Comparison of ENCODE assay signal across 9 mouse cellular contexts in genomic region chr11:96827917-96828316, GRCm38 (mm10). TPM values are rescaled to one million over a fixed set of nuclear protein-coding genes. Genes with fewer than 3 reads are reported as not detected.
DNase-seq lines count a peak whose midpoint lies in the region; ATAC-seq and TF ChIP-seq lines count a peak whose summit lies in the region.
"Had no signal": no experiment of that assay in that cellular context is flagged by ENCODE, and none has a peak within 500 bp of the region (broad histone marks: within the 10 kb centered on the region; RNA-seq: fewer than 3 reads in every experiment).

No protein-coding gene starts in this region.

- TF ChIP-seq EP300 in liver, postnatal 0 days (IDR thresholded peaks at IDR 0.05; ENCODE audit: low read depth): no peak

- no peaks in the 10 kb centered on the region for H3K27me3 ChIP-seq in kidney, embryonic 14.5 days (ENCODE audit: control insufficient read depth, insufficient read depth, low read length)
- no peaks in the 10 kb centered on the region for H3K27me3 ChIP-seq in heart, embryonic 15.5 days
- H3K27me3 ChIP-seq in liver, postnatal 0 days (ENCODE audit: insufficient read depth, low read length): no peaks in the 10 kb centered on the region
- H3K27me3 ChIP-seq: Patski had no signal

- WGBS in kidney, embryonic 14.5 days: 62% methylated on average over 9 of the region's 9 CpGs
- WGBS in heart, embryonic 15.5 days: 35% methylated on average over 9 of the region's 9 CpGs
- 80% methylated on average over 9 of the region's 9 CpGs for WGBS in liver, postnatal 0 days (ENCODE audit: insufficient replicate concordance)

- H3K4me1 ChIP-seq in kidney, embryonic 14.5 days (ENCODE audit: control insufficient read depth, insufficient read depth, low read length): peaks cover 57% of the 10 kb centered on the region
- peaks cover 63% of the 10 kb centered on the region for H3K4me1 ChIP-seq in heart, embryonic 15.5 days (replicated peaks)
- H3K4me1 ChIP-seq in liver, postnatal 0 days (ENCODE audit: insufficient read depth): peaks cover 59% of the 10 kb centered on the region

- peak overlapping the region; percentile 40; the same call in 1 of the 2 replicates for H3K9ac ChIP-seq in kidney, embryonic 14.5 days (ENCODE audit: low read depth, low read length)
- H3K9ac ChIP-seq in heart, embryonic 15.5 days: peak overlapping the region; percentile 83
- H3K9ac ChIP-seq in liver, postnatal 0 days (replicated peaks): peak overlapping the region; percentile 3

- no peaks in the 10 kb centered on the region for H3K9me3 ChIP-seq in kidney, embryonic 14.5 days (ENCODE audit: control insufficient read depth, low read length)
- no peaks in the 10 kb centered on the region for H3K9me3 ChIP-seq in heart, embryonic 15.5 days (replicated peaks)
- H3K9me3 ChIP-seq in liver, postnatal 0 days (ENCODE audit: low read length): no peaks in the 10 kb centered on the region

- peak overlapping the region; percentile 87 for H3K4me2 ChIP-seq in kidney, embryonic 14.5 days (replicated peaks; ENCODE audit: low read depth, low read length)
- H3K4me2 ChIP-seq in heart, embryonic 15.5 days: peak overlapping the region; percentile 97
- peak overlapping the region; percentile 91 for H3K4me2 ChIP-seq in liver, postnatal 0 days (ENCODE audit: low read depth, low read length)

- H3K36me3 ChIP-seq in kidney, embryonic 14.5 days (ENCODE audit: control insufficient read depth, insufficient read depth, low read length): peaks cover 20% of the 10 kb centered on the region
- H3K36me3 ChIP-seq in heart, embryonic 15.5 days: peaks cover 5% of the 10 kb centered on the region; the same call in 1 of the 2 replicates
- peaks cover 8% of the 10 kb centered on the region for H3K36me3 ChIP-seq in liver, postnatal 0 days (replicated peaks; ENCODE audit: insufficient read depth, low read length)

- H3K27ac ChIP-seq in kidney, embryonic 14.5 days (ENCODE audit: low read depth, low read length): no peak overlapping the region
- H3K27ac ChIP-seq in heart, embryonic 15.5 days: peak overlapping the region; percentile 100
- 0 out of 2 replicates have a peak overlapping the region, but pooled peaks have one; percentile 19 for H3K27ac ChIP-seq in liver, postnatal 0 days (ENCODE audit: low read depth)

- no peak for ATAC-seq in kidney, embryonic 14.5 days (ENCODE audit: low FRiP score, low TSS enrichment)
- ATAC-seq in heart, embryonic 15.5 days (replicated peaks; ENCODE audit: insufficient number of reproducible peaks, insufficient read depth, low FRiP score, low read depth): no peak
- no peak for ATAC-seq in liver, postnatal 0 days
- ATAC-seq in monocyte, adult 5-6 weeks (replicated peaks; ENCODE audit: insufficient number of reproducible peaks, low FRiP score, low TSS enrichment, poor library complexity, severe bottlenecking): no peak
- ATAC-seq: Patski had no signal

- no peak for DNase-seq in kidney, postnatal 4 days
- DNase-seq in MN1 (ENCODE audit: low spot score): peak; percentile 19
- no peak for DNase-seq in liver, postnatal 0 days
- DNase-seq in natural killer cell, adult 2 months (ENCODE audit: low spot score in 2 of 2): no peak
- no peak for DNase-seq in right cerebral cortex, adult 2 months (ENCODE audit: low spot score in 2 of 2)

- no peak for TF ChIP-seq CTCF in liver, postnatal 0 days (IDR thresholded peaks at IDR 0.05; ENCODE audit: low read depth)

- H3K4me3 ChIP-seq in kidney, embryonic 14.5 days (ENCODE audit: low read length): peak overlapping the region; percentile 80
- H3K4me3 ChIP-seq in heart, embryonic 15.5 days: peak overlapping the region; percentile 81
- 0 out of 2 replicates have a peak overlapping the region, but pooled peaks have one; percentile 84 for H3K4me3 ChIP-seq in liver, postnatal 0 days (ENCODE audit: low read depth, low read length)

RNA-seq across cellular contexts. Expression of gene Nfe2l1, which starts 1.9 kb away (rescaled TPM):
- polyA plus RNA-seq in kidney, embryonic 14.5 days (2014; fragmentation: Nextera tagmentation; extraction: Ambion mirVana): 37.3 and 43.2 TPM in 2 replicates
- polyA plus RNA-seq in heart, embryonic 15.5 days (2015; fragmentation: Nextera tagmentation; extraction: Ambion mirVana): 75.3 and 79.0 TPM in 2 replicates
- 17.6 and 22.1 TPM in 2 replicates for polyA plus RNA-seq in liver, postnatal 0 days (2015; fragmentation: Nextera tagmentation; extraction: Ambion mirVana)
- total RNA-seq in monocyte, adult 5-6 weeks (2017): 56.7 to 65.5 TPM (median 62.2 TPM) in 3 replicates

RNA-seq across cellular contexts. Expression of gene Copz2, which starts 21.8 kb away (rescaled TPM):
- 94.7 and 106 TPM in 2 replicates for polyA plus RNA-seq in kidney, embryonic 14.5 days (2014; fragmentation: Nextera tagmentation; extraction: Ambion mirVana)
- 120 and 122 TPM in 2 replicates for polyA plus RNA-seq in heart, embryonic 15.5 days (2015; fragmentation: Nextera tagmentation; extraction: Ambion mirVana)
- 51.0 and 55.5 TPM in 2 replicates for polyA plus RNA-seq in liver, postnatal 0 days (2015; fragmentation: Nextera tagmentation; extraction: Ambion mirVana)
- 0.48 TPM in 1 of 3 replicates, not detected in the others for total RNA-seq in monocyte, adult 5-6 weeks (2017)

RNA-seq across cellular contexts. Expression of gene Cbx1, which starts 39.0 kb away (rescaled TPM):
- 137 and 181 TPM in 2 replicates for polyA plus RNA-seq in kidney, embryonic 14.5 days (2014; fragmentation: Nextera tagmentation; extraction: Ambion mirVana)
- 52.4 and 52.9 TPM in 2 replicates for polyA plus RNA-seq in heart, embryonic 15.5 days (2015; fragmentation: Nextera tagmentation; extraction: Ambion mirVana)
- polyA plus RNA-seq in liver, postnatal 0 days (2015; fragmentation: Nextera tagmentation; extraction: Ambion mirVana): 20.7 and 24.9 TPM in 2 replicates
- 31.6 to 66.7 TPM (median 54.0 TPM) in 3 replicates for total RNA-seq in monocyte, adult 5-6 weeks (2017)

RNA-seq across cellular contexts. Expression of gene Snx11, which starts 50.6 kb away (rescaled TPM):
- 8.6 and 10.2 TPM in 2 replicates for polyA plus RNA-seq in kidney, embryonic 14.5 days (2014; fragmentation: Nextera tagmentation; extraction: Ambion mirVana)
- 10.9 and 13.4 TPM in 2 replicates for polyA plus RNA-seq in heart, embryonic 15.5 days (2015; fragmentation: Nextera tagmentation; extraction: Ambion mirVana)
- polyA plus RNA-seq in liver, postnatal 0 days (2015; fragmentation: Nextera tagmentation; extraction: Ambion mirVana): 7.0 and 7.5 TPM in 2 replicates
- 40.6 to 60.6 TPM (median 40.8 TPM) in 3 replicates for total RNA-seq in monocyte, adult 5-6 weeks (2017)

Comparison
In these comparisons a context has a peak if more than half of its experiments do, and no peak if none do; other contexts are left out.
1. H3K9ac ChIP-seq: peak in every context shown above with its lines; median percentile 83 in heart, embryonic 15.5 days; 40 in kidney, embryonic 14.5 days; 3 in liver, postnatal 0 days.